Mouse (Mus musculus) megakaryocyte, embryonic 14.5 days (primary cell): ENCODE measurements at regions not wholly inside any gene's neighbourhood (a gene's known extent, or its start where the extent isn't known, plus 50 kb on each side); places are given as distances from the start of the nearest gene placed in this dataset.

Experiments
- H3K27me3 ChIP-seq: replicated peaks from 2 replicates; pipeline ENCODE3; 2012; ENCODE audit warnings: inconsistent platforms
- H3K36me3 ChIP-seq: replicated peaks from 2 replicates; pipeline ENCODE3; 2012; ENCODE audit warnings: low read length, inconsistent platforms, mixed read lengths
- H3K4me1 ChIP-seq: 2 replicates; pipeline ENCODE4 v1.6.1; 2012; ENCODE audit warnings: inconsistent platforms
- H3K4me3 ChIP-seq: replicated peaks from 2 replicates; pipeline ENCODE3; 2012; ENCODE audit warnings: moderate library complexity, mild to moderate bottlenecking, inconsistent platforms
- H3K9me3 ChIP-seq: 2 replicates; pipeline ENCODE4 v1.6.1; 2012; ENCODE audit warnings: inconsistent platforms
- FLI1 ChIP-seq: IDR thresholded peaks from 2 replicates; pipeline ENCODE4 v1.6.1; 2012; ENCODE audit warnings: low read length, inconsistent platforms, mixed read lengths
- GATA1 ChIP-seq: IDR thresholded peaks from 3 replicates; pipeline ENCODE4 v1.6.1; 2012; ENCODE audit warnings: mixed read lengths, low read length, inconsistent platforms, borderline replicate concordance

- H3K27me3 ChIP-seq, result no peaks in the 10 kb centered on the region
- TF ChIP-seq GATA1, result no peak
- TF ChIP-seq FLI1, result no peak
- no peaks in the 10 kb centered on the region for H3K36me3 ChIP-seq
- H3K9me3 ChIP-seq, result peaks cover 6% of the 10 kb centered on the region; the same call in 1 of the 2 replicates
- no peaks in the 10 kb centered on the region for H3K4me1 ChIP-seq
- no peak overlapping the region for H3K4me3 ChIP-seq
These were observed 381.6 kb upstream of the Tenm4 start for GRCm38 (mm10) chr7:95789424-95789823.

- Histone ChIP-seq H3K36me3 (no peaks in the 10 kb centered on the region), H3K4me3 (no peak overlapping the region), H3K9me3 (0 out of 2 replicates have a peak, but pooled peaks cover 2% of the 10 kb centered on the region), H3K4me1 (no peaks in the 10 kb centered on the region), H3K27me3 (no peaks in the 10 kb centered on the region)
- no peak for TF ChIP-seq FLI1
- TF ChIP-seq GATA1, result no peak
These were observed 372.0 kb upstream of the Tenm4 start for GRCm38 (mm10) chr7:95799022-95799421.

- no peak overlapping the region for H3K4me3 ChIP-seq
- H3K4me1 ChIP-seq, result no peaks in the 10 kb centered on the region
- no peaks in the 10 kb centered on the region for H3K27me3 ChIP-seq
- H3K36me3 ChIP-seq, result no peaks in the 10 kb centered on the region
- TF ChIP-seq FLI1 (no peak), GATA1 (no peak)
- H3K9me3 ChIP-seq, result no peaks in the 10 kb centered on the region; the same call in 1 of the 2 replicates
These were observed 361.4 kb upstream of the Tenm4 start for GRCm38 (mm10) chr7:95809626-95810025.

- no peaks in the 10 kb centered on the region; the same call in 1 of the 2 replicates for H3K9me3 ChIP-seq
- H3K27me3 ChIP-seq, result no peaks in the 10 kb centered on the region
- H3K36me3 ChIP-seq, result no peaks in the 10 kb centered on the region
- TF ChIP-seq GATA1, result no peak
- TF ChIP-seq FLI1, result no peak
- H3K4me1 ChIP-seq, result no peaks in the 10 kb centered on the region
- H3K4me3 ChIP-seq, result no peak overlapping the region
These were observed 360.9 kb upstream of the Tenm4 start for GRCm38 (mm10) chr7:95810096-95810495.

- Histone ChIP-seq H3K36me3 (no peaks in the 10 kb centered on the region), H3K9me3 (no peaks in the 10 kb centered on the region; the same call in 1 of the 2 replicates), H3K4me3 (no peak overlapping the region), H3K27me3 (no peaks in the 10 kb centered on the region), H3K4me1 (no peaks in the 10 kb centered on the region)
- TF ChIP-seq GATA1 (no peak), FLI1 (no peak)
These were observed 356.2 kb upstream of the Tenm4 start for GRCm38 (mm10) chr7:95814865-95815264.

- H3K27me3 ChIP-seq, result no peaks in the 10 kb centered on the region
- no peak for TF ChIP-seq FLI1
- no peak for TF ChIP-seq GATA1
- no peaks in the 10 kb centered on the region for H3K36me3 ChIP-seq
- H3K9me3 ChIP-seq, result peaks cover 4% of the 10 kb centered on the region; the same call in 1 of the 2 replicates
- no peak overlapping the region for H3K4me3 ChIP-seq
- no peaks in the 10 kb centered on the region for H3K4me1 ChIP-seq
These were observed 347.5 kb upstream of the Tenm4 start for GRCm38 (mm10) chr7:95823539-95823938.

- no peak for TF ChIP-seq FLI1
- TF ChIP-seq GATA1, result no peak
- Histone ChIP-seq H3K4me3 (no peak overlapping the region), H3K27me3 (no peaks in the 10 kb centered on the region), H3K4me1 (no peaks in the 10 kb centered on the region), H3K36me3 (no peaks in the 10 kb centered on the region), H3K9me3 (peaks cover 7% of the 10 kb centered on the region; the same call in 1 of the 2 replicates)
These were observed 341.2 kb upstream of the Tenm4 start for GRCm38 (mm10) chr7:95829889-95830288.

- H3K27me3 ChIP-seq, result no peaks in the 10 kb centered on the region
- no peaks in the 10 kb centered on the region for H3K36me3 ChIP-seq
- H3K4me1 ChIP-seq, result no peaks in the 10 kb centered on the region
- H3K4me3 ChIP-seq, result no peak overlapping the region
- TF ChIP-seq FLI1 (no peak), GATA1 (no peak)
- H3K9me3 ChIP-seq, result peaks cover 3% of the 10 kb centered on the region; the same call in 1 of the 2 replicates
These were observed 336.7 kb upstream of the Tenm4 start for GRCm38 (mm10) chr7:95834236-95834919.

- Histone ChIP-seq H3K4me3 (no peak overlapping the region), H3K4me1 (no peaks in the 10 kb centered on the region), H3K27me3 (no peaks in the 10 kb centered on the region), H3K36me3 (no peaks in the 10 kb centered on the region), H3K9me3 (peaks cover 2% of the 10 kb centered on the region; the same call in 1 of the 2 replicates)
- TF ChIP-seq GATA1 (no peak), FLI1 (no peak)
These were observed 330.6 kb upstream of the Tenm4 start for GRCm38 (mm10) chr7:95840476-95840875.

GRCm38 (mm10) chr7:95849874-95850273 is 321.2 kb upstream of the Tenm4 start:
- Histone ChIP-seq H3K36me3 (no peaks in the 10 kb centered on the region), H3K4me1 (no peaks in the 10 kb centered on the region), H3K4me3 (no peak overlapping the region), H3K9me3 (peaks cover 5% of the 10 kb centered on the region; the same call in 1 of the 2 replicates), H3K27me3 (no peaks in the 10 kb centered on the region)
- no peak for TF ChIP-seq FLI1
- TF ChIP-seq GATA1, result no peak
